Mouse (Mus musculus) midbrain, embryonic 13.5 days (tissue): ENCODE measurements at regions not wholly inside any gene's neighbourhood (a gene's known extent, or its start where the extent isn't known, plus 50 kb on each side); places are given as distances from the start of the nearest gene placed in this dataset.

Experiments used
- ATAC-seq: fragments of 200-750 bp; cut with Nextera tagmentation; 2 replicates; pipeline ENCODE4 v1.8.0; 2017; ENCODE audit warnings: mild to moderate bottlenecking, moderate TSS enrichment, moderate library complexity
- H3K27ac ChIP-seq: fragments of 300-500 bp; sonication (generic); 2 replicates; pipeline ENCODE4 v1.5.1; 2015; ENCODE audit warnings: inconsistent platforms, mild to moderate bottlenecking, moderate library complexity
- H3K27me3 ChIP-seq: fragments of 300-500 bp; sonication (generic); 2 replicates; pipeline ENCODE4 v1.6.1; 2015; ENCODE audit warnings: mild to moderate bottlenecking, inconsistent platforms
- H3K36me3 ChIP-seq: fragments of 300-500 bp; sonication (generic); 2 replicates; pipeline ENCODE4 v1.6.1; 2015; ENCODE audit warnings: mild to moderate bottlenecking, inconsistent platforms
- H3K4me1 ChIP-seq: fragments of 300-500 bp; sonication (generic); replicated peaks from 2 replicates; pipeline ENCODE4 v1.6.1; 2015; ENCODE audit warnings: inconsistent platforms
- H3K4me2 ChIP-seq: fragments of 300-500 bp; sonication (generic); replicated peaks from 2 replicates; pipeline ENCODE4 v1.6.1; 2015; ENCODE audit warnings: moderate library complexity, mild to moderate bottlenecking, inconsistent platforms
- H3K4me3 ChIP-seq: fragments of 300-500 bp; sonication (generic); replicated peaks from 2 replicates; pipeline ENCODE4 v1.5.1; 2015; ENCODE audit warnings: mild to moderate bottlenecking, inconsistent platforms
- H3K9ac ChIP-seq: fragments of 300-500 bp; sonication (generic); replicated peaks from 2 replicates; pipeline ENCODE4 v1.6.1; 2015; ENCODE audit warnings: mild to moderate bottlenecking, inconsistent platforms
- H3K9me3 ChIP-seq: fragments of 300-500 bp; sonication (generic); 2 replicates; pipeline ENCODE4 v1.6.1; 2016; ENCODE audit warnings: mild to moderate bottlenecking, inconsistent platforms
- WGBS: fragments of 180-500 bp; shearing (Covaris S2); methylation state at CpG from one replicate; pipeline ENCODE4 v1.1.7; 2015; 5-methylcytosine and 5-hydroxymethylcytosine counted together

DNA sequence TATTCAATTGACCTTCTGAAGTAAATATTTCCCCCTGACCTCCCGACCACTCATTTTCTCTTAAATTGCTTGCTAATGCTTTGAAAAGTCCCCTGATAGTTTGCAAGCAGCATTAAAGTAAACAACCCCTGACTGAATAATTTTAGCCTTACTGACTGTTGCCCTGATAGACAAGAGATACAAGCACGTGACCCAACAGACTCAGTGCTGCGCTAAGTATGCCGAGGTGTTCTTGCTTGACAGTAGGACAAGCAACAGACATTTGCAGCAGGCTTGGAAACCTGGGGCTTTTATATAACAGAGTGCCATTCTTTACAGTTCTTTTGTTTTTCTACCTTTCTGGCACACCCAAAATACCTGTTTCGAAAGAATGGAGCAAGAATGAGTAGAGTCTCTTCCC, 2779.9 kb upstream of the Gm7489 start:
- Histone ChIP-seq H3K9ac (no peak overlapping the region), H3K4me1 (peaks cover 11% of the 10 kb centered on the region), H3K4me3 (no peak overlapping the region), H3K4me2 (peak overlapping the region; percentile 50), H3K27me3 (no peaks in the 10 kb centered on the region), H3K36me3 (no peaks in the 10 kb centered on the region), H3K27ac (no peak overlapping the region), H3K9me3 (no peaks in the 10 kb centered on the region)
- WGBS, result 66% methylated on average over 5 of the region's 5 CpGs
- ATAC-seq, result no peak; the same call in 1 of the 2 replicates

- 60% methylated on average over 17 of the region's 17 CpGs for WGBS
- Histone ChIP-seq H3K27me3 (no peaks in the 10 kb centered on the region), H3K27ac (no peak overlapping the region), H3K36me3 (no peaks in the 10 kb centered on the region), H3K9me3 (no peaks in the 10 kb centered on the region), H3K4me1 (peaks cover 11% of the 10 kb centered on the region), H3K9ac (no peak overlapping the region), H3K4me2 (no peak overlapping the region), H3K4me3 (no peak overlapping the region)
- ATAC-seq, result no peak
Observed at GRCm38 (mm10) chr15:51105359-51106008, 2779.2 kb upstream of the Gm7489 start.

DNA sequence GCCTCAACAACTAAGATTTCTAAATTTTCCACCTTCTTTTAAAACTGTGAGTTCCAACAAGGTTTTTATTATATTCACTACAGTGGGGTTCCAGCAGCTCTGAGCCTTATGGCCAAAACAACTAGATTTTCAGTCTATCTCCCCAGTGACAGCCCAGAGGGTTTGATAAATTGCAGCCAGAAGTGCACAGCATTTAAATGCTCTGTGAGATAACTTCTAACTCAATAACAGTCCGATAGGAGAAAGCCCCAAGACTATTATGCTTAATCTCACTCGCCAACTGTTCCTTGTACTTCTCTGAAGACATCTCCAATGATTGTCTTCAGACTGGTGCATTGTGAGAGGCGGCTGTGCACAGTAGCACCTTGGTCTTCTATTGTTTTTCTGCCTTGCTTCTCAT, 2774.5 kb upstream of the Gm7489 start:
- no peak overlapping the region for H3K4me3 ChIP-seq
- no peak for ATAC-seq
- no peaks in the 10 kb centered on the region for H3K36me3 ChIP-seq
- no peak overlapping the region for H3K9ac ChIP-seq
- no peaks in the 10 kb centered on the region for H3K9me3 ChIP-seq
- no peak overlapping the region for H3K27ac ChIP-seq
- no peak overlapping the region for H3K4me2 ChIP-seq
- 83% methylated on average over 3 of the region's 3 CpGs for WGBS
- no peaks in the 10 kb centered on the region for H3K27me3 ChIP-seq
- no peaks in the 10 kb centered on the region for H3K4me1 ChIP-seq

GRCm38 (mm10) chr15:51125896-51126295, 2758.8 kb upstream of the Gm7489 start:
- Histone ChIP-seq H3K4me1 (no peaks in the 10 kb centered on the region), H3K27ac (no peak overlapping the region), H3K9me3 (no peaks in the 10 kb centered on the region), H3K27me3 (no peaks in the 10 kb centered on the region), H3K4me3 (no peak overlapping the region), H3K9ac (no peak overlapping the region), H3K4me2 (no peak overlapping the region), H3K36me3 (no peaks in the 10 kb centered on the region)
- no peak for ATAC-seq
- 70% methylated on average over 2 of the region's 2 CpGs for WGBS

DNA sequence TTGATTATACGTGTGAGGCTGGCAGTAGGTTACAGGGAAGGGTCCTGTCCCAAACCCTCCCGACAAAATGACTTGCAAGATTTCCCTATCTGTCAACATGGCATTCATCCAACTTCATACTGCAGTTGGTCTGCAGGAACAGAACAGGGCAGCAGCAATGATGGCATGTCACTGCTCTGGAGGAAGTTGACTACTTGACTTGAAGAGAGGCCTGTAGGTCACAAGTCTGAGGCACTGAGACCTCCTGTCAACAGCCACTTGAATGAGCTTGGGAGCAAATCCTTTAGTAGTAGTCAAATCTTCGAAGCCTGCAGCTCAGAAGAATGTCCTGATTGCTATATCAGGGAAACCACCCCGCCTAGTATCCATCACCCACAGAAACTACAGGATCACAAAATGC, 2753.7 kb upstream of the Gm7489 start:
- ATAC-seq, result no peak
- 88% methylated on average over 4 of the region's 4 CpGs for WGBS
- H3K4me1 ChIP-seq, result no peaks in the 10 kb centered on the region

DNA sequence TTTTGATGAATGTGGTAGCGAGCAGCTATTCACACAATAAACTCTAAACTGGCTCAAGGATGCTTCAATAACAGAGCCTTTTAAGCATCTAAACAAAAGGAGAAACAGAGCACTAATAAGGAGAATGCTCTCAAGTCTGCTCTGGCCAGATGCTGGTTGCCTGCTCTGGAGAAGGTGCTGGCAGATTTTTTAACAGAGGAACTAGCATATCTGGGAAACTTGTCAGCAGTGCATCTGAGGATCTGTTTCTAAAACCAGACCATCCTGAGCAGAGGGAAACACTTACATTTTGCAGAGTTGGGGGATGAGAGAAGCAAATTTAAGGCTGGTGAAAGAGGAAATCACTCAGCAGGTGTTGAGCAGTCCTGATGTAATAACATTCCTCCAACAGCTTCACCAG, 2748.6 kb upstream of the Gm7489 start:
- Histone ChIP-seq H3K4me1 (no peaks in the 10 kb centered on the region), H3K4me2 (no peak overlapping the region), H3K4me3 (no peak overlapping the region), H3K27ac (no peak overlapping the region), H3K9me3 (no peaks in the 10 kb centered on the region), H3K36me3 (no peaks in the 10 kb centered on the region), H3K27me3 (no peaks in the 10 kb centered on the region), H3K9ac (no peak overlapping the region)
- WGBS, result 60% methylated on average over 1 of the region's 1 CpGs
- ATAC-seq, result no peak

More for the DNA sequence above, 2753.7 kb upstream of the Gm7489 start:
- Histone ChIP-seq H3K4me2 (no peak overlapping the region), H3K27ac (no peak overlapping the region), H3K9ac (no peak overlapping the region), H3K4me3 (no peak overlapping the region), H3K36me3 (no peaks in the 10 kb centered on the region), H3K9me3 (no peaks in the 10 kb centered on the region), H3K27me3 (no peaks in the 10 kb centered on the region)

DNA sequence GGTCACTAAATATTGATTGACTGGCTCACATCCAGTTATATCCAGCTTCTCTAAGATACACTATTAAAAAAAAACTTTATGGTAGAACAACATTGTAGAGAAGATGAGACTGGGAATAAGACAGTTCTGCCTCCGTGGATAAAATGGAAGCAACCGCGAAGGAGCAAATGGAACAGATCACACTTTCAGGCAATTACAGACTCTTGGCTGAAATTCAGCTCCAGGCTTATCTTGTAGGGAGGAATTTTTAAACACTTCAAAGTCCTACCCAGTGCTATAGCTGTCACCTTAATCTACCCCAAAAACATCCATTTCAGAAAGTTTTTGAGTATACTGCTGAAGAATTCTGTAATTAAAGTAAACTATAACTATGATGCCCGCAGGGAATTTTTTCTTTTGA, 2745.2 kb upstream of the Gm7489 start:
- no peak overlapping the region for H3K27ac ChIP-seq
- H3K4me2 ChIP-seq, result no peak overlapping the region
- WGBS, result 86% methylated on average over 4 of the region's 4 CpGs
- H3K36me3 ChIP-seq, result no peaks in the 10 kb centered on the region
- no peak overlapping the region for H3K4me3 ChIP-seq
- H3K9ac ChIP-seq, result no peak overlapping the region
- no peaks in the 10 kb centered on the region for H3K9me3 ChIP-seq
- H3K4me1 ChIP-seq, result no peaks in the 10 kb centered on the region
- no peaks in the 10 kb centered on the region for H3K27me3 ChIP-seq
- ATAC-seq, result no peak

- 92% methylated on average over 1 of the region's 1 CpGs for WGBS
Observed at GRCm38 (mm10) chr15:51173976-51174620, 2710.6 kb upstream of the Gm7489 start.

GRCm38 (mm10) chr15:51176466-51176865, 2708.2 kb upstream of the Gm7489 start:
- H3K9me3 ChIP-seq, result no peaks in the 10 kb centered on the region
- no peak overlapping the region for H3K27ac ChIP-seq
- 77% methylated on average over 2 of the region's 2 CpGs for WGBS
- no peak overlapping the region for H3K9ac ChIP-seq
- no peaks in the 10 kb centered on the region for H3K36me3 ChIP-seq
- ATAC-seq, result no peak
- no peaks in the 10 kb centered on the region for H3K27me3 ChIP-seq
- no peak overlapping the region for H3K4me3 ChIP-seq
- H3K4me2 ChIP-seq, result no peak overlapping the region
- no peaks in the 10 kb centered on the region for H3K4me1 ChIP-seq

More at GRCm38 (mm10) chr15:51173976-51174620, 2710.6 kb upstream of the Gm7489 start:
- no peaks in the 10 kb centered on the region for H3K27me3 ChIP-seq
- H3K9ac ChIP-seq, result no peak overlapping the region
- no peak overlapping the region for H3K4me3 ChIP-seq
- no peak overlapping the region for H3K27ac ChIP-seq
- H3K36me3 ChIP-seq, result no peaks in the 10 kb centered on the region
- H3K9me3 ChIP-seq, result no peaks in the 10 kb centered on the region
- no peaks in the 10 kb centered on the region for H3K4me1 ChIP-seq
- H3K4me2 ChIP-seq, result no peak overlapping the region
- no peak for ATAC-seq

- Histone ChIP-seq H3K27me3 (no peaks in the 10 kb centered on the region), H3K4me1 (no peaks in the 10 kb centered on the region), H3K27ac (no peak overlapping the region), H3K9ac (no peak overlapping the region), H3K36me3 (no peaks in the 10 kb centered on the region), H3K4me2 (no peak overlapping the region), H3K9me3 (no peaks in the 10 kb centered on the region), H3K4me3 (no peak overlapping the region)
- ATAC-seq, result no peak
- 91% methylated on average over 3 of the region's 3 CpGs for WGBS
Observed at GRCm38 (mm10) chr15:51189134-51189533, 2695.6 kb upstream of the Gm7489 start.

- Histone ChIP-seq H3K4me3 (no peak overlapping the region), H3K9ac (no peak overlapping the region), H3K9me3 (no peaks in the 10 kb centered on the region), H3K27me3 (no peaks in the 10 kb centered on the region), H3K27ac (no peak overlapping the region), H3K36me3 (no peaks in the 10 kb centered on the region), H3K4me1 (no peaks in the 10 kb centered on the region), H3K4me2 (no peak overlapping the region)
- 40% methylated on average over 4 of the region's 4 CpGs for WGBS
- no peak for ATAC-seq
Observed at GRCm38 (mm10) chr15:51197466-51198158, 2687.1 kb upstream of the Gm7489 start.

- Histone ChIP-seq H3K9me3 (no peaks in the 10 kb centered on the region), H3K4me2 (no peak overlapping the region), H3K36me3 (no peaks in the 10 kb centered on the region), H3K4me1 (no peaks in the 10 kb centered on the region), H3K9ac (no peak overlapping the region), H3K27ac (no peak overlapping the region), H3K27me3 (no peaks in the 10 kb centered on the region), H3K4me3 (no peak overlapping the region)
- 90% methylated on average over 2 of the region's 2 CpGs for WGBS
- ATAC-seq, result no peak
Observed at GRCm38 (mm10) chr15:51203351-51203750, 2681.4 kb upstream of the Gm7489 start.
